8 mouse cellular contexts compared by ENCODE assay signal in genomic region chr1:181210601-181211402, GRCm38 (mm10). TPM values are rescaled to one million over a fixed set of nuclear protein-coding genes. Genes with fewer than 3 reads are reported as not detected.
A peak's percentile ranks its signal among the peaks of the same experiment; 100 is the strongest.
DNase-seq lines count a peak whose midpoint lies in the region; ATAC-seq and TF ChIP-seq lines count a peak whose summit lies in the region.

No protein-coding gene starts in this region.

- peaks cover 3% of the 10 kb centered on the region; the same call in 1 of the 2 replicates for H3K4me1 ChIP-seq in liver, adult 2 months (ENCODE audit: control insufficient read depth, insufficient read depth, low read length)
- H3K4me1 ChIP-seq in midbrain, embryonic 16.5 days (ENCODE audit: control insufficient read depth, insufficient read depth, low read length), result peaks cover 24% of the 10 kb centered on the region
- H3K4me1 ChIP-seq in stomach, embryonic 14.5 days (ENCODE audit: control insufficient read depth, insufficient read depth, low read length), result peaks cover 21% of the 10 kb centered on the region; the same call in 1 of the 2 replicates

- intact Hi-C loops in gastrocnemius, postnatal 14 days (cut with DNase I; ENCODE audit: low total_unique reads), result no loop called here

- peak overlapping the region; percentile 98 for H3K27ac ChIP-seq in liver, adult 2 months (replicated peaks; ENCODE audit: insufficient read depth, low read depth, low read length)
- peak overlapping the region; percentile 86 for H3K27ac ChIP-seq in midbrain, embryonic 16.5 days (ENCODE audit: low read length)
- H3K27ac ChIP-seq in stomach, embryonic 14.5 days (ENCODE audit: low read length), result peak overlapping the region; percentile 91

- DNase-seq in 3134 (ENCODE audit: extremely low read depth, insufficient read length, low spot score) (peak; percentile 62), NIH3T3 (ENCODE audit: low read depth) (peak; percentile 61)
- DNase-seq in cerebellum, postnatal 14 days, result peak; percentile 59 to 63
- DNase-seq in gastrocnemius, postnatal 14 days, result peak; percentile 41
- peak; percentile 64 for DNase-seq in induced T-regulatory cell, adult 2 months (ENCODE audit: low read depth)
- DNase-seq in liver, adult 2 months (ENCODE audit: extremely low read depth, low read depth, low spot score), result peak; percentile 65

- H3K4me2 ChIP-seq in midbrain, embryonic 16.5 days (ENCODE audit: low read length), result peak overlapping the region; percentile 82
- peak overlapping the region; percentile 91 for H3K4me2 ChIP-seq in stomach, embryonic 14.5 days (replicated peaks; ENCODE audit: low read depth, low read length)

- peaks cover 28% of the 10 kb centered on the region for H3K79me2 ChIP-seq in liver, adult 2 months (ENCODE audit: control insufficient read depth, insufficient read depth, low read length)

- ATAC-seq in midbrain, embryonic 16.5 days, result peak; percentile 57
- ATAC-seq in stomach, embryonic 14.5 days (ENCODE audit: insufficient number of reproducible peaks, insufficient read depth, low FRiP score, low read depth), result peak; percentile 16

- peaks cover 17% of the 10 kb centered on the region for H3K36me3 ChIP-seq in liver, adult 2 months (ENCODE audit: control insufficient read depth, insufficient read depth, low read length)
- H3K36me3 ChIP-seq in midbrain, embryonic 16.5 days (ENCODE audit: control insufficient read depth, insufficient read depth, low read length), result 0 out of 2 replicates have a peak, but pooled peaks cover 6% of the 10 kb centered on the region
- peaks cover 7% of the 10 kb centered on the region for H3K36me3 ChIP-seq in stomach, embryonic 14.5 days (ENCODE audit: control insufficient read depth, insufficient read depth, low read length)

- TF ChIP-seq CTCF in liver, adult 2 months (IDR thresholded peaks at IDR 0.05; ENCODE audit: low read depth, low read length), result no peak

- no peak for TF ChIP-seq POLR2A in liver, adult 2 months (IDR thresholded peaks at IDR 0.05; ENCODE audit: extremely low read depth, insufficient read depth, low read length)

- H3K27me3 ChIP-seq in liver, adult 2 months (ENCODE audit: control insufficient read depth, insufficient read depth, low read length), result no peaks in the 10 kb centered on the region
- no peaks in the 10 kb centered on the region for H3K27me3 ChIP-seq in midbrain, embryonic 16.5 days (ENCODE audit: control insufficient read depth, insufficient read depth, low read depth, low read length)
- H3K27me3 ChIP-seq in stomach, embryonic 14.5 days (ENCODE audit: control insufficient read depth, insufficient read depth, low read length), result no peaks in the 10 kb centered on the region

- H3K4me3 ChIP-seq in liver, adult 2 months (ENCODE audit: insufficient read depth, low read depth, low read length), result peak overlapping the region; percentile 100
- peak overlapping the region; percentile 97 for H3K4me3 ChIP-seq in midbrain, embryonic 16.5 days (ENCODE audit: low read depth, low read length)
- H3K4me3 ChIP-seq in stomach, embryonic 14.5 days (ENCODE audit: low read depth, low read length), result peak overlapping the region; percentile 100

- no peaks in the 10 kb centered on the region for H3K9me3 ChIP-seq in midbrain, embryonic 16.5 days (replicated peaks; ENCODE audit: control insufficient read depth, low read length, poor library complexity, severe bottlenecking)
- no peaks in the 10 kb centered on the region for H3K9me3 ChIP-seq in stomach, embryonic 14.5 days (ENCODE audit: control insufficient read depth, low read depth, low read length)

- WGBS in liver, adult 2 months, result 1% methylated on average over 55 of the region's 56 CpGs
- WGBS in midbrain, embryonic 16.5 days, result 0% methylated on average over 49 of the region's 56 CpGs
- 1% methylated on average over 51 of the region's 56 CpGs for WGBS in stomach, embryonic 14.5 days

- peak overlapping the region; percentile 98 for H3K9ac ChIP-seq in liver, adult 2 months (ENCODE audit: low read depth, low read length)
- peak overlapping the region; percentile 97 for H3K9ac ChIP-seq in midbrain, embryonic 16.5 days (ENCODE audit: low read depth, low read length)
- peak overlapping the region; percentile 95 for H3K9ac ChIP-seq in stomach, embryonic 14.5 days (replicated peaks; ENCODE audit: low read depth, low read length)

RNA-seq across cellular contexts. Expression of gene Wdr26, which starts 1.0 kb away (rescaled TPM):
- total RNA-seq in gastrocnemius, postnatal 14 days (2021), result 100 to 1,000 TPM in 1 of 2 experiments, 10 to 100 TPM in 1; 96.7 to 110 TPM
- 61.4 and 66.4 TPM in 2 replicates for total RNA-seq in liver, adult 2 months (2014; rRNA removed)
- polyA plus RNA-seq in liver, adult 2 months (2012; rRNA removed), result 20.9 and 22.1 TPM in 2 replicates
- polyA plus RNA-seq in midbrain, embryonic 16.5 days (2015; fragmentation: Nextera tagmentation; extraction: Ambion mirVana), result 32.7 and 33.7 TPM in 2 replicates
- 54.7 and 56.7 TPM in 2 replicates for polyA plus RNA-seq in stomach, embryonic 14.5 days (2014; fragmentation: Nextera tagmentation; extraction: Ambion mirVana)

Comparison
In these comparisons a context has a peak if more than half of its experiments do, and no peak if none do; other contexts are left out.
1. Peak in every context shown above with its lines: DNase-seq, ATAC-seq, H3K4me3 ChIP-seq and H3K27ac ChIP-seq.